Mouse (Mus musculus) neutrophil, adult 5-6 weeks (primary cell): ENCODE data around the gene Nbeal1. TPM values are rescaled to one million over a fixed set of nuclear protein-coding genes. Genes with fewer than 3 reads are reported as not detected.

Experiments used
- ATAC-seq: fragments of 151-379, 151-347 bp; 2 replicates; pipeline ENCODE4 v1.8.0; 2017; ENCODE audit warnings: mild to moderate bottlenecking, moderate TSS enrichment; ENCODE audit not compliant: insufficient number of reproducible peaks, poor library complexity, low FRiP score, severe bottlenecking; ENCODE audit errors: extremely low read depth
- total RNA-seq: library from RNA; stranded (forward); fragments of 200-1000 nt; gene quantifications from 2 replicates; pipeline ENCODE4 v1.2.3, GENCODE M21; 2017

Nbeal1 gene
- total RNA-seq, 1 experiment from 2014 or later = 34.4 TPM

- peak; percentile 84 for ATAC-seq
Observed at GRCm38 (mm10) chr1:60342808-60343629, 162.6 kb downstream of the Nbeal1 start, which contains the start of gene Cyp20a1. Cyp20a1 (plus strand) TSS chr1:60343323.

GRCm38 (mm10) chr1:60343630-60344455 lies 163.4 kb downstream of the Nbeal1 start:
- no peak for ATAC-seq

- ATAC-seq = no peak
Observed at GRCm38 (mm10) chr1:60344670-60345069, 164.3 kb downstream of the Nbeal1 start.

GRCm38 (mm10) chr1:60345712-60346111 lies 165.3 kb downstream of the Nbeal1 start:
- no peak for ATAC-seq

- ATAC-seq = no peak
Observed at GRCm38 (mm10) chr1:60352786-60353185, 172.4 kb downstream of the Nbeal1 start.

- ATAC-seq = no peak
Observed at GRCm38 (mm10) chr1:60361626-60362025, 181.2 kb downstream of the Nbeal1 start.

GRCm38 (mm10) chr1:60376556-60376955 lies 196.2 kb downstream of the Nbeal1 start:
- no peak for ATAC-seq

GRCm38 (mm10) chr1:60381910-60382309 lies 201.5 kb downstream of the Nbeal1 start:
- no peak for ATAC-seq

Other genes with a start within 250 kb of the Nbeal1 start
- 1.4 TPM in 1 of 2 replicates, not detected in the other for gene Ica1l, start 137.4 kb upstream of the Nbeal1 start, total RNA-seq
- gene Carf, start 82.4 kb upstream of the Nbeal1 start, total RNA-seq = 13.8 and 20.1 TPM in 2 replicates
- 18.6 and 26.3 TPM in 2 replicates for gene Wdr12, start 82.0 kb upstream of the Nbeal1 start, total RNA-seq
- 11.7 and 12.5 TPM in 2 replicates for gene Cyp20a1, start 162.7 kb downstream of the Nbeal1 start, total RNA-seq
- gene Abi2, start 229.0 kb downstream of the Nbeal1 start, total RNA-seq = 3.4 and 5.4 TPM in 2 replicates